Comparison of ENCODE assay signal across 8 mouse cellular contexts in genomic region chr9:86745926-86746581, GRCm38 (mm10). TPM values are rescaled to one million over a fixed set of nuclear protein-coding genes. Genes with fewer than 3 reads are reported as not detected.
A peak's percentile ranks its signal among the peaks of the same experiment; 100 is the strongest.
DNase-seq lines count a peak whose midpoint lies in the region; ATAC-seq lines count a peak whose summit lies in the region.

No protein-coding gene starts in this region.

- no peaks in the 10 kb centered on the region for H3K9me3 ChIP-seq in hindbrain, embryonic 15.5 days

- no peak overlapping the region for H3K27ac ChIP-seq in hindbrain, embryonic 15.5 days (replicated peaks)

- H3K4me3 ChIP-seq in hindbrain, embryonic 15.5 days: no peak overlapping the region

- H3K27me3 ChIP-seq in hindbrain, embryonic 15.5 days: no peaks in the 10 kb centered on the region

- H3K36me3 ChIP-seq in hindbrain, embryonic 15.5 days: no peaks in the 10 kb centered on the region

- peak; percentile 87 for DNase-seq in NIH3T3 (ENCODE audit: low read depth)
- DNase-seq in cerebellum, adult 9-11 months: peak; percentile 62
- DNase-seq in frontal cortex, postnatal 14 days (ENCODE audit: low spot score in 2 of 2): peak; percentile 67 to 68
- DNase-seq in layer of hippocampus, postnatal 25 days (ENCODE audit: extremely low spot score in 1 of 2, low spot score in 1 of 2): peak; percentile 37 to 53
- peak; percentile 80 for DNase-seq in lung, postnatal 36 days
- DNase-seq in right cerebral cortex, postnatal 10 days (ENCODE audit: low spot score in 2 of 2): peak; percentile 88
- DNase-seq in T-cell, adult 2 months (ENCODE audit: low spot score): no peak

- H3K4me1 ChIP-seq in hindbrain, embryonic 15.5 days (replicated peaks): peaks cover 16% of the 10 kb centered on the region

- H3K4me2 ChIP-seq in hindbrain, embryonic 15.5 days: peak overlapping the region; percentile 36

- WGBS in hindbrain, embryonic 15.5 days: 37% methylated on average over 13 of the region's 13 CpGs

- H3K9ac ChIP-seq in hindbrain, embryonic 15.5 days: no peak overlapping the region

- ATAC-seq in hindbrain, embryonic 15.5 days (ENCODE audit: low FRiP score, low read depth): peak; percentile 83

RNA-seq across cellular contexts. Expression of gene Prss35, which starts 2.6 kb away (rescaled TPM):
- polyA plus RNA-seq in hindbrain, embryonic 15.5 days (2015; fragmentation: Nextera tagmentation; extraction: Ambion mirVana): 6.2 and 7.2 TPM in 2 replicates
- 1 to 10 TPM; 6.5 to 7.7 TPM for total RNA-seq in layer of hippocampus, postnatal 25 days (2021)

RNA-seq across cellular contexts. Expression of gene Me1, which starts 50.3 kb away (rescaled TPM):
- 49.8 and 52.6 TPM in 2 replicates for polyA plus RNA-seq in hindbrain, embryonic 15.5 days (2015; fragmentation: Nextera tagmentation; extraction: Ambion mirVana)
- total RNA-seq in layer of hippocampus, postnatal 25 days (2021): 10 to 100 TPM; 65.7 to 68.1 TPM
